Mouse (Mus musculus): ENCODE measurements around the gene Npcd.
A peak's percentile ranks its signal among the peaks of the same experiment; 100 is the strongest.

Gene Npcd

GRCm38 (mm10) chr15:79741921-79742705, 91.9 kb downstream of the Npcd start, which contains the start of gene Sun2:
Gene Sun2 (minus strand): TSS chr15:79742536.
- peak; percentile 71 for DNase-seq (ENCODE audit: low read depth, low spot score)

GRCm38 (mm10) chr15:79741173-79741858, 92.7 kb downstream of the Npcd start:
- no peak for DNase-seq (ENCODE audit: low read depth, low spot score)

- no peak for DNase-seq (ENCODE audit: low read depth, low spot score)
Observed at GRCm38 (mm10) chr15:79740739-79741138, 93.3 kb downstream of the Npcd start.

Measured in retina, adult 2 months (tissue).